Comparison of ENCODE assay signal across 6 mouse cellular contexts in genomic region chr12:76807796-76808195, GRCm38 (mm10).
"Had no signal": no experiment of that assay in that cellular context is flagged by ENCODE, and none has a peak within 500 bp of the region (broad histone marks: within the 10 kb centered on the region; RNA-seq: fewer than 3 reads in every experiment).

No protein-coding gene starts in this region.

- DNase-seq: kidney, adult 11 months; kidney, postnatal 10 days; kidney, postnatal 4 days; lung, embryonic 14.5 days; lung, postnatal 10 days; thymus, postnatal 4 days had no signal
